25 mouse cellular contexts compared by ENCODE assay signal in genomic region chr2:11280247-11280646, GRCm38 (mm10).
DNase-seq lines count a peak whose midpoint lies in the region; ATAC-seq and TF ChIP-seq lines count a peak whose summit lies in the region.
"Had no signal": no experiment of that assay in that cellular context is flagged by ENCODE, and none has a peak within 500 bp of the region (broad histone marks: within the 10 kb centered on the region; RNA-seq: fewer than 3 reads in every experiment).

No protein-coding gene starts in this region.

- H3K4me1 ChIP-seq in CH12.LX (ENCODE audit: control insufficient read depth in 1 of 2, insufficient read depth in 2 of 2) (peaks cover 5 to 11% of the 10 kb centered on the region in 2 experiments; a peak in 2 of 4 replicates), MEL (ENCODE audit: control insufficient read depth in 1 of 2, insufficient read depth in 2 of 2, low read length in 2 of 2) (peaks cover 0 to 5% of the 10 kb centered on the region in 2 experiments; a peak in 2 of 4 replicates)
- H3K4me1 ChIP-seq in embryonic facial prominence, embryonic 10.5 days = no peaks in the 10 kb centered on the region
- H3K4me1 ChIP-seq: embryonic facial prominence, embryonic 12.5 days; forebrain, embryonic 13.5 days; forebrain, embryonic 15.5 days had no signal

- 0 out of 2 replicates have a peak, but pooled peaks have one; percentile 33 for ATAC-seq in granulocyte monocyte progenitor cell, adult 5-6 weeks (replicated peaks; ENCODE audit: poor library complexity, severe bottlenecking)
- 0 out of 2 replicates have a peak, but pooled peaks have one; percentile 8 for ATAC-seq in megakaryocyte, adult 5-6 weeks (ENCODE audit: poor library complexity, severe bottlenecking)
- ATAC-seq: activated CD4-positive, CD25-positive, alpha-beta regulatory T cell, adult 4 months; forebrain, embryonic 13.5 days; forebrain, embryonic 15.5 days; forebrain, postnatal 0 days; Patski had no signal

- H3K27me3 ChIP-seq in CH12.LX (replicated peaks) = no peaks in the 10 kb centered on the region
- H3K27me3 ChIP-seq in MEL (ENCODE audit: control insufficient read depth in 1 of 2, insufficient read depth in 2 of 2, low read length in 2 of 2) = no peaks in the 10 kb centered on the region; a peak in 2 of 4 replicates
- no peaks in the 10 kb centered on the region for H3K27me3 ChIP-seq in embryonic facial prominence, embryonic 10.5 days (replicated peaks; ENCODE audit: low read depth, poor library complexity, severe bottlenecking)
- H3K27me3 ChIP-seq: embryonic facial prominence, embryonic 12.5 days; forebrain, embryonic 13.5 days; forebrain, embryonic 15.5 days had no signal

- WGBS in embryonic facial prominence, embryonic 10.5 days = 74% methylated on average over 2 of the region's 2 CpGs

- no peak overlapping the region for H3K27ac ChIP-seq in CH12.LX (ENCODE audit: insufficient read depth, low read depth)
- no peak overlapping the region for H3K27ac ChIP-seq in MEL (ENCODE audit: control insufficient read depth, low read depth, low read length)
- H3K27ac ChIP-seq in embryonic facial prominence, embryonic 10.5 days (replicated peaks) = no peak overlapping the region
- H3K27ac ChIP-seq: embryonic facial prominence, embryonic 12.5 days; forebrain, embryonic 13.5 days; forebrain, embryonic 15.5 days had no signal

- no peak for DNase-seq in CH12.LX (ENCODE audit: extremely low read depth)
- DNase-seq in MEL (ENCODE audit: low read depth, low spot score) = no peak
- DNase-seq in MN1 (ENCODE audit: low spot score) = no peak
- no peak for DNase-seq in embryonic facial prominence, embryonic 10.5 days (ENCODE audit: low spot score)
- DNase-seq in right cerebral cortex, postnatal 10 days (ENCODE audit: low spot score in 2 of 2) = no peak
- DNase-seq in yolk sac, embryonic 10.5 days (ENCODE audit: low spot score) = no peak
- DNase-seq: adrenal gland, adult 8-10 months; adrenal gland, postnatal 14 days; adrenal gland, postnatal 36 days; cerebellum, adult 11 months; cerebellum, adult 18-20 months; cerebellum, adult 8-10 months; cerebellum, adult 9-11 months; cerebellum, postnatal 14 days; cerebellum, postnatal 36 days; embryo, embryonic 11 days; forebrain, postnatal 0 days had no signal

- H3K9me3 ChIP-seq in CH12.LX (replicated peaks; ENCODE audit: low read length) (no peaks in the 10 kb centered on the region), MEL (replicated peaks; ENCODE audit: insufficient read depth, low read length) (no peaks in the 10 kb centered on the region)
- H3K9me3 ChIP-seq in embryonic facial prominence, embryonic 10.5 days = peaks cover 2% of the 10 kb centered on the region; the same call in 1 of the 2 replicates
- H3K9me3 ChIP-seq: embryonic facial prominence, embryonic 12.5 days; forebrain, embryonic 13.5 days; forebrain, embryonic 15.5 days; G1E had no signal

- H3K4me3 ChIP-seq in CH12.LX (replicated peaks in 1 of 3; ENCODE audit: low read depth in 2 of 3, low read length in 2 of 3, poor library complexity in 1 of 3) (no peak overlapping the region), MEL (ENCODE audit: control insufficient read depth in 1 of 2, insufficient read depth in 1 of 2, low read depth in 2 of 2, low read length in 2 of 2) (no peak overlapping the region)
- no peak overlapping the region for H3K4me3 ChIP-seq in embryonic facial prominence, embryonic 10.5 days
- H3K4me3 ChIP-seq: embryonic facial prominence, embryonic 12.5 days; forebrain, embryonic 13.5 days; forebrain, embryonic 15.5 days had no signal

- H3K36me3 ChIP-seq in CH12.LX (replicated peaks in 1 of 2; ENCODE audit: control insufficient read depth in 1 of 2, insufficient read depth in 1 of 2, low read length in 1 of 2) (no peaks in the 10 kb centered on the region), MEL (ENCODE audit: control insufficient read depth in 1 of 2, insufficient read depth in 2 of 2, low read length in 2 of 2) (no peaks in the 10 kb centered on the region)
- H3K36me3 ChIP-seq in embryonic facial prominence, embryonic 10.5 days (replicated peaks) = no peaks in the 10 kb centered on the region
- H3K36me3 ChIP-seq: embryonic facial prominence, embryonic 12.5 days; forebrain, embryonic 15.5 days; G1E had no signal

- H3K9ac ChIP-seq in CH12.LX (ENCODE audit: insufficient read depth, low read depth) = no peak overlapping the region
- no peak overlapping the region for H3K9ac ChIP-seq in MEL (ENCODE audit: control insufficient read depth, low read depth, low read length, poor library complexity, severe bottlenecking)
- H3K9ac ChIP-seq: embryonic facial prominence, embryonic 12.5 days; forebrain, embryonic 13.5 days; forebrain, embryonic 15.5 days; forebrain, postnatal 0 days had no signal

- TF ChIP-seq CTCF in CH12.LX (conservative IDR thresholded peaks at IDR 0.05 in 1 of 2, IDR thresholded peaks at IDR 0.05 in 1 of 2; ENCODE audit: low read depth in 2 of 2, low read length in 2 of 2) (no peak), MEL (IDR thresholded peaks at IDR 0.05 in 2 of 3, conservative IDR thresholded peaks at IDR 0.05 in 1 of 3; ENCODE audit: control insufficient read depth in 1 of 3, insufficient read depth in 1 of 3, low read depth in 2 of 3, low read length in 3 of 3, poor library complexity in 1 of 3, severe bottlenecking in 1 of 3) (no peak)

- TF ChIP-seq RAD21 in CH12.LX (IDR thresholded peaks at IDR 0.05; ENCODE audit: low read depth, low read length) (no peak), MEL (IDR thresholded peaks at IDR 0.05; ENCODE audit: low read depth, low read length) (no peak)

- in situ Hi-C loops in CH12.LX (cut with MboI; ENCODE audit: low pct_ligation_motif_present, low pct_unique_long_range_greater_than_20kb, low sequenced_read_pairs) = loop anchor here (10.0 kb wide), 1 partner anchor 165 kb away; no protein-coding TSS in a partner anchor

- no peak overlapping the region for H3K4me2 ChIP-seq in CH12.LX (ENCODE audit: insufficient read depth, low read depth, poor library complexity, severe bottlenecking)
- H3K4me2 ChIP-seq: embryonic facial prominence, embryonic 12.5 days; forebrain, embryonic 13.5 days; forebrain, embryonic 15.5 days had no signal

- H3K79me2 ChIP-seq in CH12.LX (replicated peaks; ENCODE audit: control insufficient read depth, extremely low read depth, insufficient read depth, poor library complexity, severe bottlenecking) (no peaks in the 10 kb centered on the region), MEL (ENCODE audit: control insufficient read depth, insufficient read depth, low read length, poor library complexity) (no peaks in the 10 kb centered on the region)

- TF ChIP-seq EP300 in CH12.LX (IDR thresholded peaks at IDR 0.05; ENCODE audit: low read length) (no peak), MEL (IDR thresholded peaks at IDR 0.05; ENCODE audit: low read depth in 1 of 2, low read length in 2 of 2) (no peak)

- dilution Hi-C loops in CH12.LX (cut with MboI; ENCODE audit: extremely low pct_ligation_motif_present, extremely low pct_unique_long_range_greater_than_20kb, low sequenced_read_pairs) = no loop called here

- TF ChIP-seq POLR2A in CH12.LX (IDR thresholded peaks at IDR 0.05; ENCODE audit: low read depth, low read length) (no peak), MEL (IDR thresholded peaks at IDR 0.05; ENCODE audit: control insufficient read depth in 1 of 2, insufficient read depth in 1 of 2, low read depth in 1 of 2, low read length in 2 of 2, poor library complexity in 1 of 2) (no peak)

TF ChIP-seq in CH12.LX, 34 proteins besides CTCF, POLR2A, EP300 and RAD21:
- TF ChIP-seq NRF1 (IDR thresholded peaks at IDR 0.05; ENCODE audit: low read depth, low read length) = no peak
- no peak for TF ChIP-seq IRF4 (IDR thresholded peaks at IDR 0.05; ENCODE audit: low read depth, low read length)
- TF ChIP-seq GABPA (IDR thresholded peaks at IDR 0.05; ENCODE audit: insufficient replicate concordance, low read depth, low read length) = no peak
- no peak for TF ChIP-seq CHD1 (IDR thresholded peaks at IDR 0.05; ENCODE audit: low read depth, low read length)
- TF ChIP-seq RCOR1 (conservative IDR thresholded peaks at IDR 0.05; ENCODE audit: low read depth, low read length) = no peak
- no peak for TF ChIP-seq MYC (IDR thresholded peaks at IDR 0.05; ENCODE audit: low read depth, low read length)
- no peak for TF ChIP-seq UBTF (IDR thresholded peaks at IDR 0.05; ENCODE audit: low read depth, low read length)
- peak; percentile 89 for TF ChIP-seq MAFK (IDR thresholded peaks at IDR 0.05; ENCODE audit: insufficient replicate concordance, low read length)

TF ChIP-seq in MEL, 35 proteins besides CTCF, POLR2A, EP300 and RAD21:
- TF ChIP-seq MAFK (IDR thresholded peaks at IDR 0.05; ENCODE audit: borderline replicate concordance, low read depth, low read length) = peak; percentile 73
- TF ChIP-seq TAL1 (IDR thresholded peaks at IDR 0.05; ENCODE audit: low read length) = no peak
- no peak for TF ChIP-seq E2F4 (IDR thresholded peaks at IDR 0.05; ENCODE audit: borderline replicate concordance, low read depth, low read length)
- TF ChIP-seq ZMIZ1 (IDR thresholded peaks at IDR 0.05; ENCODE audit: low read depth, low read length) = no peak
- TF ChIP-seq BHLHE40 (IDR thresholded peaks at IDR 0.05; ENCODE audit: borderline replicate concordance, low read depth, low read length) = no peak

Comparison
In these comparisons a context has a peak if more than half of its experiments do, and no peak if none do; other contexts are left out.
1. Of the 35 proteins assayed by ChIP-seq in both MEL and CH12.LX: peak only in MEL: none; only in CH12.LX: none; in both: MAFK; in neither: 34.